Mouse (Mus musculus): Measurements from ENCODE around the gene Id3. TPM values are rescaled to one million over a fixed set of nuclear protein-coding genes. Genes with fewer than 3 reads are reported as not detected.

Id3 gene
- polyA plus RNA-seq, 1 experiment from 2014 or later = 330 TPM

GRCm38 (mm10) chr4:136127670-136128069 lies 15.6 kb upstream of the Id3 start:
- Histone ChIP-seq H3K4me1 (peaks cover 2% of the 10 kb centered on the region), H3K4me3 (no peak overlapping the region), H3K9ac (no peak overlapping the region), H3K27me3 (replicated peaks) (no peaks in the 10 kb centered on the region), H3K36me3 (no peaks in the 10 kb centered on the region), H3K9me3 (no peaks in the 10 kb centered on the region), H3K27ac (no peak overlapping the region), H3K4me2 (replicated peaks) (no peak overlapping the region)
- ATAC-seq (ENCODE audit: low FRiP score, low read depth) = no peak
- WGBS = 73% methylated on average over 13 of the region's 13 CpGs

GRCm38 (mm10) chr4:136129842-136130241 lies 13.5 kb upstream of the Id3 start:
- no peaks in the 10 kb centered on the region for H3K9me3 ChIP-seq
- no peak overlapping the region for H3K27ac ChIP-seq
- WGBS = 80% methylated on average over 1 of the region's 1 CpGs
- ATAC-seq (ENCODE audit: low FRiP score, low read depth) = no peak
- no peak overlapping the region for H3K4me3 ChIP-seq
- no peak overlapping the region for H3K4me2 ChIP-seq (replicated peaks)
- no peaks in the 10 kb centered on the region for H3K27me3 ChIP-seq (replicated peaks)
- no peaks in the 10 kb centered on the region for H3K36me3 ChIP-seq
- H3K4me1 ChIP-seq = peaks cover 22% of the 10 kb centered on the region
- H3K9ac ChIP-seq = no peak overlapping the region

DNA sequence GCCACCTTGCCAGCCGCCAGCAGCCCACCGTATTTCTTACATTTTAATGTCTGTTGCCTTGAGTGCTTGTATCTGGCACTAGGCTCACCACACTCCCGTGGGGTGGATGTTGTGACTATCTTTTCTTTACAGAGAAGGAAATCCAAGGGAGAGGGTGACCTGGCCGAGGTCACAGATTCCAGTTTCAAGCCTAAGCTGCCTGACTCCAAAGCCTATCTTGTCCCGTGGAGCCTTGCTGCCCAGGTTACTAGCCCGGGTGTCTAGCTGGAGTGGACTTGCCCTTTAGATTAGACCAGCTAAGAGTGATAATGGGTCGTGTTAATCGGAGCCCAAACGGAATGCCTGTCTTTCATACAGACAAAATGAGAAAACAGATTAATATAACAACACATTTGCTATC lies 9.5 kb upstream of the Id3 start:
- peak overlapping the region; percentile 95 for H3K27ac ChIP-seq
- no peak overlapping the region for H3K4me3 ChIP-seq
- 22% methylated on average over 9 of the region's 9 CpGs for WGBS
- H3K36me3 ChIP-seq = no peaks in the 10 kb centered on the region
- peak overlapping the region; percentile 66; the same call in 1 of the 2 replicates for H3K9ac ChIP-seq
- peaks cover 45% of the 10 kb centered on the region for H3K4me1 ChIP-seq
- no peaks in the 10 kb centered on the region for H3K9me3 ChIP-seq
- peak overlapping the region; percentile 68 for H3K4me2 ChIP-seq (replicated peaks)
- ATAC-seq (ENCODE audit: low FRiP score, low read depth) = no peak
- H3K27me3 ChIP-seq (replicated peaks) = no peaks in the 10 kb centered on the region

DNA sequence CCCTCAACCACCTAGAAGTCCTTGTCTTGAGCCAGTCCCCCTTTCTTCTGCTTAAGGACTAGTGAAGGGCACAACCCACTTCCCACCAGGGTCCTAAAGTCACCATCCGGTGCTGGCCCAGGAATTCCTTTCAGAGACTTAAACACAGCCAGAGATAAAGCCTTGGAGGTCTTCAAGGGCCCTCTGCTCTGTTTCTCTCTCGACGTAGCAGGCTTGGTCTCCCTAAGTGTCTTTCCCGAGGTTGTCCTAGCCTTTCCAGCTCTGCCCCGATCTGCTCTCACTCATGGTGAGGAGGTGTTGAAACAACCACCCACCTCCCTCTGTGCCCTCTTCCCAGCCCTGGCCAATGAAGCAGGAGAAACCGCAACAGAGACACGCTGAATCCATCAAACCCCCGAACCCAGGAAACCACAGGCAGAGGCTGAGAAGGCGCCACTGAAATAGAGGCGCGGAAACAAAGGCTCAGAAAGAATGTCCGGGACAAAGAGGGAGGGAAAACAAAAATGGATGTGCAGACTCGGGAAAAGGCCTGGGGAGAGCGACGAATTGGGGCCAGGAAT lies 8.8 kb upstream of the Id3 start:
- WGBS = under 1% methylated on average over 15 of the region's 15 CpGs
- ATAC-seq (ENCODE audit: low FRiP score, low read depth) = peak; percentile 51
- peak overlapping the region; percentile 95 for H3K27ac ChIP-seq
- peak overlapping the region; percentile 68 for H3K4me2 ChIP-seq (replicated peaks)
- H3K9me3 ChIP-seq = no peaks in the 10 kb centered on the region
- H3K9ac ChIP-seq = peak overlapping the region; percentile 66
- H3K36me3 ChIP-seq = no peaks in the 10 kb centered on the region
- H3K4me3 ChIP-seq = peak overlapping the region; percentile 31
- H3K4me1 ChIP-seq = peaks cover 52% of the 10 kb centered on the region
- no peaks in the 10 kb centered on the region for H3K27me3 ChIP-seq (replicated peaks)

DNA sequence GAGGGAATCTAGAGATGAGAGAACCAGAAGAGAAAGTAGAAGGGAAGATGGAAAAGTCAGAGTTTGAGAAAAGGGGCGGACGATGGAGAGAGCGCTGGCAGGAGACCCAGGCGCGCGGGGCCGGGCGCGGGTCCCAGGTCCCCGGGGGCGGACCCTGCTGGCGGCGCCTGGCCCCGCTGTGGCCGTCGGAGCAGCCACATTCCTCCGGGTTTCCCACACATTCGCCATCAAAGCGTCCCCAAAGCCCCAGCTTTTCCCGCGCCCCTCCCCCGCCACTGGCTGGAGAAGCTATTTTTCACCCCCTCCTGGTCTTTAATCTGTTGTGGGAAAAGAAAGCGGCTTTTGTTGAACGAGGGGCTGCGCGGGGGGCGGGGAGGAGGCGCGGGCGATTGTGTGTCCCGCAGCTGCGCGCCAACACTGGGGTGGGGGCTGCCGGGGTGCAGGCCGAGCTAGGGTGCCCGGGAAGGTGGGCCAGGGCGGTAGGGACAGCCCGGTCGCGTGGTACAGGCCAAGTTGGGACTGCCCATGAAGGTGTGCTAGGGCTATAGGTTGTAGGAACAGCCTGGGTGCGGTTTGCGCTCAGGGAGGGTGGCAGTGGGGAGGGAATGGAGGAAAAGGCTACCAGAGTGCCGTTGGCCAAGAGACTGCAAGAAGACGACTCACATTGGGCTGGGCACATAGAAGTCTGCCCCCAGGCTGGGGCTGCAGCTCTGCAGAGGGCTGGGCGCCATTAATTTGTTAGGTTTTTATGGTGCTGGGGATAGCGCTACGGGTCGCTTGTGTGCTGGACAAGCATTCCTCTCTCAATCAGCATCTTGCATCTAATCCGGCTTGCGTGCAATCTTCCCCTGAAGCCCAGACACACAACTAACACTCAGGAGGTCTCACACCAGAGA lies 8.1 kb upstream of the Id3 start:
- peak overlapping the region; percentile 68 for H3K4me2 ChIP-seq (replicated peaks)
- peak overlapping the region; percentile 31 for H3K4me3 ChIP-seq
- peak overlapping the region; percentile 95 for H3K27ac ChIP-seq
- no peaks in the 10 kb centered on the region for H3K27me3 ChIP-seq (replicated peaks)
- peak; percentile 83 for ATAC-seq (ENCODE audit: low FRiP score, low read depth)
- H3K9ac ChIP-seq = peak overlapping the region; percentile 66
- no peaks in the 10 kb centered on the region for H3K36me3 ChIP-seq
- H3K9me3 ChIP-seq = no peaks in the 10 kb centered on the region
- 1% methylated on average over 50 of the region's 50 CpGs for WGBS
- H3K4me1 ChIP-seq = peaks cover 55% of the 10 kb centered on the region

DNA sequence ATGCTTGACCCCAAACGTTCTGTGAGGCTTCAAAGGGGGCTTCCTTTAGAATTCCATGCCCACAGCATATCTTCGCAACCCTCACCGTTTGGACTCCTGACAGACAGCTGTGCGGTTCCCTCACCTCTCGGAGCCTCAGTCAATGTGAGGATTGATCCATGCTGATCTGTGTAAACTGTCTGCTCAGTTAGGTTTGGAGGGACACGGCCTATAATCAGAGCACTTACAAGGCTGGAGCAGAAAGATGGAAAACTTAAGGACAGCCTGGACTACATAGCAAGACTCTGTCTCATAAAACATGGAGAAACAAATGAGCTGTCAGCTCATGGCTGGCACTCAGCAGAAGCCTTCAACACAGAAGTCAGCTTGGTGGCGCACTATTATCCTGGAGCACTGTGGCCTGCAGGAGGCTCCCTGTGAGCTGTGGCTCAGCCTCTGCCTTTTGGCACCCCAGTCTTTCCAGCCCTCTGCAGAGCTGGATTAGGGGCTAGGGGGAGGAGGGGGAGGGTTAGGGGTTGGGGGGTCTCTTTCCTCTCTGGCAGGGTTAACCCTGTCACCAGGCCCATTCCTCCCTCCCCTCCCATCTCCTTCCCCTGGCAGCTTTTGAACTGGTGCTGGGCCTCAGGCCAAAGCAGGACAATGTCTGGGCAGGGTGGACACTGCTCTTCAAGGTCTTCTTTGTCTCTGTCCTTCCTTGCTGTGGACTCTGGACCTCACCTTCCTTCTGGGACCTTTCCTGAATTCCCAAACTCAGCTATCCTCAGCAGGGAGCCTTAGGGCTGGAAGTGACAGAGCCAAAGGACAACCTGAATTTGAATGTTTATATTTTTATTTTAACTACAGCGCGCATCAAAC lies 7.2 kb upstream of the Id3 start:
- Histone ChIP-seq H3K27me3 (replicated peaks) (no peaks in the 10 kb centered on the region), H3K4me1 (peaks cover 61% of the 10 kb centered on the region), H3K9me3 (no peaks in the 10 kb centered on the region), H3K36me3 (no peaks in the 10 kb centered on the region), H3K9ac (peak overlapping the region; percentile 66; the same call in 1 of the 2 replicates), H3K4me2 (replicated peaks) (peak overlapping the region; percentile 68), H3K27ac (peak overlapping the region; percentile 95), H3K4me3 (0 out of 2 replicates have a peak overlapping the region, but pooled peaks have one; percentile 31)
- 0 out of 2 replicates have a peak, but pooled peaks have one; percentile 31 for ATAC-seq (ENCODE audit: low FRiP score, low read depth)
- WGBS = 25% methylated on average over 9 of the region's 9 CpGs

DNA sequence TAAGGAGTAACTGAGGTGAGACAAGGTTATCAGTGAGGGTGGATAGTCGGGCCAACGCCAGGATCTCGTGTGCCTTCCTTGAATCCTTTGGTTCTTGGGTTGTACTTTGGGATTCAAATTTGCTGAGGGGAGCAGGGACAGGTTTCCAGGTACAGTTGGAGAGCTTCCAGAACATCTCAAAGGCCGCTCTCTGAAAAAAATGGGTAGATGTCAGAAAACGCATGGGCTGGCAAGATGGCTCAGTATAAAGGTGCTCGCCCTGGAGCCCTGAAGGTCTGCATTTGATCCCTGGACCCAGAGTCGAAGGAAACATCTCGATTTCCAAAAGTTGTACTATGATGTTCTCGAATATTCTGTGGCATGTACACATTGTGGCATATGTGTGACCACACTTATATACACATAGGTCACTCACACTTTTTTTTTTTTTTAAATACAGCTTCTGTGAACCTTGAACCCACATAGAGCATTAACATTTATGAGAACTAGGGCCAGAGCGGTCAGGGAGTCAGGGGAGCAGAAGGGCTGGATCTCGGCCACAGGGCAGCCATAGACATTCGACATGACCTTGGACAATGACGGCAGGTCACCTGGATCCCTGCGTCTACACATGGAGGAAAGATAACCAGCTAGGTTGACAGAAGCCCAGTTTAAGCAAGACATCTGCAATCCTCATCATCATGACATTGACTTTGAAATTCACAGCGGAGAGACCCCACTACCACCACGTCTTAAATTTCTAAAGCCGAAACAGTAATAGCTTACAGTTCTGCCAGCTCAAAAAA lies 3.8 kb upstream of the Id3 start:
- Histone ChIP-seq H3K9ac (no peak overlapping the region), H3K27me3 (replicated peaks) (no peaks in the 10 kb centered on the region), H3K27ac (peak overlapping the region; percentile 50; the same call in 1 of the 2 replicates), H3K4me3 (no peak overlapping the region), H3K4me1 (peaks cover 65% of the 10 kb centered on the region), H3K9me3 (no peaks in the 10 kb centered on the region), H3K4me2 (replicated peaks) (peak overlapping the region; percentile 52; the same call in 1 of the 2 replicates), H3K36me3 (no peaks in the 10 kb centered on the region)
- no peak for ATAC-seq (ENCODE audit: low FRiP score, low read depth)
- WGBS = 52% methylated on average over 17 of the region's 17 CpGs

DNA sequence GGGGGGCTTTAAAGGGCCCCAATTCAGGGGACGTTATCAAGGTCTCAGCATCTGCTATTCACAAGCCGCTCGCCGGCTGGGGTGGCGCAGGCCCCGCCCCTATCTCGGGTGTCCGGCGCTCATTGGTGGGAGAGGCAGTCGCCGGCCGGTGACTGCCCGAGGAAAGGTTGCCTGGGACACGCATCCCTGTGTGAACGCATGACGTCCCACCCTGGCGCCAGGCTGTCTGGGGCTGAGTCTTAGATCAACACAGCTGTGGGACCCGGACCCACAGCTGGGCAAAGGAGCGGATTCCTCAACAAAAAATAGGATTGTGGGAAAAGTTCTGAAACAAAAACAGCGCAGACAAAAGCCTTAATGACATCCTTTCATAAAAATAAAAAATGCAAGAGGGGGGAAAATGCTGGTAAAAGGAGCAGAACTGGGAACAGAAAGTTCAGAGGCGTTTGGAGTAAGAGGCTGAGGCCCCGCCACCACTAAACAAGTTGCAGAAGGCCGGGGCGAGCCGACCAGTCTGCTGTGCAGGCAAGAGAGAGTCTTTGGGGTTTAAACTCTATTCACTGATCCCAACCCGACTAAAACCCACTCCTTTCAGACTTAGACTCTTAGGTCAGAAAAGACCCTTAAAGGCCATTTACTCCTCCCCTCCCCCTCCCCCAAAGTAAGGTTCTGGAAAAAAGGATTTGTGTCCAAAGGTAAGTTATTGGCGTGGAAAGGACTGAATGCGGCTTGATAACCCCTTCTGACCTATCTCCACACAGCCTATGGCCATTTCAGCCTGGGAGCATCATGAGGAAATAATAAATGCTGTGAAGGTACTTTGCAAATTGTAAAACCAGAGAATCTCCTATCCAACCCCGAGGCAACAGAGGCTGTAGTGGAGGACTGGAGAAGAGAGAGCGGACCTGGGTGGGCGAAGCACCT lies 2.7 kb upstream of the Id3 start:
- H3K4me2 ChIP-seq (replicated peaks) = peak overlapping the region; percentile 52
- ATAC-seq (ENCODE audit: low FRiP score, low read depth) = peak; percentile 80
- WGBS = 6% methylated on average over 31 of the region's 31 CpGs
- peaks cover 65% of the 10 kb centered on the region for H3K4me1 ChIP-seq
- H3K4me3 ChIP-seq = 0 out of 2 replicates have a peak overlapping the region, but pooled peaks have one; percentile 13
- 0 out of 2 replicates have a peak, but pooled peaks cover under 1% of the 10 kb centered on the region for H3K27me3 ChIP-seq (replicated peaks)
- no peaks in the 10 kb centered on the region for H3K9me3 ChIP-seq
- H3K36me3 ChIP-seq = no peaks in the 10 kb centered on the region
- H3K27ac ChIP-seq = peak overlapping the region; percentile 81
- H3K9ac ChIP-seq = peak overlapping the region; percentile 44; the same call in 1 of the 2 replicates

GRCm38 (mm10) chr4:136142267-136143192 lies 767 bp upstream of the Id3 start:
- Histone ChIP-seq H3K9me3 (no peaks in the 10 kb centered on the region), H3K27me3 (replicated peaks) (0 out of 2 replicates have a peak, but pooled peaks cover 7% of the 10 kb centered on the region), H3K36me3 (no peaks in the 10 kb centered on the region), H3K4me2 (replicated peaks) (peak overlapping the region; percentile 84), H3K9ac (peak overlapping the region; percentile 33; the same call in 1 of the 2 replicates), H3K4me1 (peaks cover 70% of the 10 kb centered on the region), H3K27ac (peak overlapping the region; percentile 15), H3K4me3 (no peak overlapping the region)
- no peak for ATAC-seq (ENCODE audit: low FRiP score, low read depth)
- WGBS = 13% methylated on average over 17 of the region's 17 CpGs
